Mouse (Mus musculus) hindbrain, embryonic 15.5 days (tissue): ENCODE measurements at regions not wholly inside any gene's neighbourhood (a gene's known extent, or its start where the extent isn't known, plus 50 kb on each side); places are given as distances from the start of the nearest gene placed in this dataset.

Experiments
- ATAC-seq: fragments of 200-750 bp; cut with Nextera tagmentation; 2 replicates; pipeline ENCODE4 v1.8.0; 2017; ENCODE audit warnings: low read depth, moderate number of reproducible peaks, moderate TSS enrichment; ENCODE audit not compliant: low FRiP score
- H3K27ac ChIP-seq: fragments of 300-500 bp; sonication (generic); replicated peaks from 2 replicates; pipeline ENCODE4 v1.5.1; 2015; ENCODE audit warnings: mild to moderate bottlenecking, inconsistent platforms
- H3K27me3 ChIP-seq: fragments of 300-500 bp; sonication (generic); 2 replicates; pipeline ENCODE4 v1.6.1; 2015; ENCODE audit warnings: control low read depth, inconsistent platforms
- H3K36me3 ChIP-seq: fragments of 300-500 bp; sonication (generic); 2 replicates; pipeline ENCODE4 v1.6.1; 2015; ENCODE audit warnings: control low read depth, inconsistent platforms
- H3K4me1 ChIP-seq: fragments of 300-500 bp; sonication (generic); replicated peaks from 2 replicates; pipeline ENCODE4 v1.6.1; 2015; ENCODE audit warnings: control low read depth, inconsistent platforms
- H3K4me2 ChIP-seq: fragments of 300-500 bp; sonication (generic); 2 replicates; pipeline ENCODE4 v1.6.1; 2015; ENCODE audit warnings: moderate library complexity, mild to moderate bottlenecking, inconsistent platforms
- H3K4me3 ChIP-seq: fragments of 300-500 bp; sonication (generic); 2 replicates; pipeline ENCODE4 v1.5.1; 2015; ENCODE audit warnings: mild to moderate bottlenecking, inconsistent platforms
- H3K9ac ChIP-seq: fragments of 300-500 bp; sonication (generic); 2 replicates; pipeline ENCODE4 v1.6.1; 2015; ENCODE audit warnings: inconsistent platforms
- H3K9me3 ChIP-seq: fragments of 300-500 bp; sonication (generic); 2 replicates; pipeline ENCODE4 v1.6.1; 2016; ENCODE audit warnings: control low read depth, inconsistent platforms
- WGBS: fragments of 180-500 bp; shearing (Covaris S2); methylation state at CpG from one replicate; pipeline ENCODE4 v1.1.7; 2015; 5-methylcytosine and 5-hydroxymethylcytosine counted together

DNA sequence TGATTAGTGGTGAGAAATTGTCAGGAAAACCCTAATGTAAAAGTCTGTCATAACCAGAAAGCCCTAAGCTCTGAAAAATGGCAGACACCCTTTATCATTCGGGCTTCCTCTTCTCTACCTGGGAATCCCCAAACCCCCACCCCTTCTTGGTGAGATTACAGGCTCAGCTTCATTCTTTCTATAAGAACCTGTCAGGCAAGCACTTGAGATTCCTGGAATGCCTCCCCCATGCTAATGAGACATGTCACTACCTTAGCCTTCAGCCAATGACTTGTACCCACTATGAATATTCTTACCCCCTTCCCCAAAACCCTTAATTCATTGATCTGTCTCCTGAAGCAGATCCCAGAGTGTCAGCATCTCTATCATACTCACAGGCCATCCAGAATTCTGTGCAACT is 254.5 kb upstream of the Gcfc2 start:
- 76% methylated on average over 1 of the region's 1 CpGs for WGBS
- Histone ChIP-seq H3K27ac (no peak overlapping the region), H3K27me3 (no peaks in the 10 kb centered on the region), H3K36me3 (no peaks in the 10 kb centered on the region), H3K4me3 (no peak overlapping the region), H3K9me3 (no peaks in the 10 kb centered on the region), H3K4me1 (no peaks in the 10 kb centered on the region), H3K9ac (no peak overlapping the region), H3K4me2 (no peak overlapping the region)
- ATAC-seq, result no peak

DNA sequence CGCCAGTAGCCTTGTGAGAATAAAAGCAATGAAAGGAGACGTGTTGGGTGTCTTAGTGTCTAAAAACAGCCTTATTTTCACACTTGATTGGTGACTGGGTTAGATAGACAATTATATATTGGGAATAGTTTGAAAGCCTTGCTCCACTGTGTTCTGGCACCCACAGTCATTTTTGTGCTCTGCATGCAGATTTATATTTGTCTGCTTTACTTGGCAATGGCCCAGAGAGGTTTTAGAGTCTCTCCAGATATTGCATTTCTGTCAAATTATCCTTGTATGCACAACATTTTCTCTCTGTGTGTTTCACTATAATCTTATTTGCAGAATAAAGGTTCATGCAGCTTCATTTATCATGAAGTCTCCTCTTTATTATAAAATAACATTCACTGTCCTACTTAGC is 250.2 kb upstream of the Gcfc2 start:
- no peaks in the 10 kb centered on the region for H3K4me1 ChIP-seq
- H3K4me2 ChIP-seq, result no peak overlapping the region
- WGBS, result 57% methylated on average over 2 of the region's 2 CpGs
- no peaks in the 10 kb centered on the region for H3K36me3 ChIP-seq
- H3K9ac ChIP-seq, result no peak overlapping the region
- no peaks in the 10 kb centered on the region for H3K27me3 ChIP-seq
- H3K27ac ChIP-seq, result no peak overlapping the region
- no peaks in the 10 kb centered on the region for H3K9me3 ChIP-seq
- no peak overlapping the region for H3K4me3 ChIP-seq
- ATAC-seq, result no peak

DNA sequence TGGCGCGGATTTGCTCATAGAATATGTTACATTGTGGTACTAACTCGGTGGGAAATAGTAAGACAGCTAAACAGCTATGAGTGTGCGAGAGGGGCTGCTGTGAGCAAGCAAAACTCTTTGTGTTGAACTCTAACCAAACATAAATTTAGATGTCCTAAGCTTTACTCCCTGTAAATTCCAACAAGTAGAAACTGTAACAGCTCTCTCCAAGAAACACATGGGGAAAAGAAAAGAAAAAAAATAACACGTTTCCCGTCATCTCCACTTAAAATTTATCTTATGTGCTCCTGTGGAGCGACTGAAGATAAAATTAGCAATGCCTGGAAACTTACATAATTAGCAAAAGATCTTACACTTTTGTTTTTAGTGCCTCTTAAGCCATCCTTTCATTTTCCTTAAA is 226.2 kb upstream of the Gcfc2 start:
- Histone ChIP-seq H3K36me3 (no peaks in the 10 kb centered on the region), H3K27ac (no peak overlapping the region), H3K4me3 (no peak overlapping the region), H3K27me3 (no peaks in the 10 kb centered on the region), H3K4me1 (no peaks in the 10 kb centered on the region), H3K9ac (no peak overlapping the region), H3K4me2 (no peak overlapping the region), H3K9me3 (no peaks in the 10 kb centered on the region)
- WGBS, result 83% methylated on average over 7 of the region's 7 CpGs
- ATAC-seq, result no peak

DNA sequence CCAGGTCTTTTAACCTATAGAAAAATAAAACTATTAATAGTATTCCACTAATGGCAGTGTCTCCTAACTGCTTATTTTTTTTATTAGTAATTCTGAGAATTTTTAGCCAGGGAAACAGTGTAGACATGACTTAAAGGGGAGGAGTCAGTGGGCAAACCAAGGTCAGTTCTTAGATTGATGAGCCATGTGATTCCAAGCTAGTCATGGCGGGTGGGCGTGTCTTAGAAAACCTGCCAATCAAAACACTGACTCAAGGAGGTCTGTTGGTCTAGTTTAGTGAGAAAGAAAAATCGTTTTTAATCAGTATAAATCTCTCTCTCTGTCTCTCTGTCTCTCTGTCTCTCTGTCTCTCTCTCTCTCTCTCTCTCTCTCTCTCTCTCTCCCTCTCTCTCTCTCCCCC is 225.3 kb upstream of the Gcfc2 start:
- WGBS, result 85% methylated on average over 3 of the region's 3 CpGs

DNA sequence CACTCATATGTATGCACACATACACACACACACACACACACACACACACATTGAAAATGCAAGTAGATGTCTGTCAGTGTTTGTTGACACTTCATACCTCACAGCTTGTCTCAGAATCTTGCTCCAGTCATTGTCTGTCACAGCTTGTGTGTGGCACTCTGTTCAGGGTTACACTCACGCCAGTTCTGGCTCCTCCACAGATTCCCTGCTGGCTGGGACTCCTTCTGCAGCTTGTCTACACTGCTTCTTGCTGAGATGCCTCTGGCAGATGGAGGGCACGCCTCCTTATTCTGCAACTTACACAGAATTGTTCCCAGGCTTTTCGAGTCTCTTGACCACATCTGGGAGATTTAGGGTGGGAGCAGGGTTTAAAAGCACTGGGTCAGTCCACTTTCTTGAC is 208.6 kb upstream of the Gcfc2 start:
- no peak overlapping the region for H3K27ac ChIP-seq
- no peaks in the 10 kb centered on the region for H3K4me1 ChIP-seq
- H3K4me3 ChIP-seq, result no peak overlapping the region
- H3K4me2 ChIP-seq, result no peak overlapping the region
- no peaks in the 10 kb centered on the region for H3K36me3 ChIP-seq
- WGBS, result 56% methylated on average over 3 of the region's 3 CpGs
- H3K9ac ChIP-seq, result no peak overlapping the region
- H3K27me3 ChIP-seq, result no peaks in the 10 kb centered on the region
- no peak for ATAC-seq
- H3K9me3 ChIP-seq, result no peaks in the 10 kb centered on the region

More for the DNA sequence above, 225.3 kb upstream of the Gcfc2 start:
- ATAC-seq, result no peak
- Histone ChIP-seq H3K9ac (no peak overlapping the region), H3K9me3 (no peaks in the 10 kb centered on the region), H3K36me3 (no peaks in the 10 kb centered on the region), H3K27ac (no peak overlapping the region), H3K27me3 (no peaks in the 10 kb centered on the region), H3K4me2 (no peak overlapping the region), H3K4me3 (no peak overlapping the region), H3K4me1 (no peaks in the 10 kb centered on the region)

- H3K4me3 ChIP-seq, result no peak overlapping the region
- WGBS, result 65% methylated on average over 5 of the region's 5 CpGs
Measured at GRCm38 (mm10) chr6:81716371-81716770, 207.1 kb upstream of the Gcfc2 start.

GRCm38 (mm10) chr6:81724601-81725545 is 198.6 kb upstream of the Gcfc2 start:
- Histone ChIP-seq H3K4me1 (no peaks in the 10 kb centered on the region), H3K4me3 (no peak overlapping the region), H3K9ac (no peak overlapping the region), H3K9me3 (no peaks in the 10 kb centered on the region), H3K4me2 (no peak overlapping the region), H3K27ac (no peak overlapping the region), H3K36me3 (no peaks in the 10 kb centered on the region), H3K27me3 (no peaks in the 10 kb centered on the region)
- WGBS, result 41% methylated on average over 4 of the region's 4 CpGs
- ATAC-seq, result peak; percentile 61; the same call in 1 of the 2 replicates

More at GRCm38 (mm10) chr6:81716371-81716770, 207.1 kb upstream of the Gcfc2 start:
- no peak for ATAC-seq
- Histone ChIP-seq H3K9me3 (no peaks in the 10 kb centered on the region), H3K27ac (no peak overlapping the region), H3K9ac (no peak overlapping the region), H3K36me3 (no peaks in the 10 kb centered on the region), H3K4me2 (no peak overlapping the region), H3K4me1 (no peaks in the 10 kb centered on the region), H3K27me3 (no peaks in the 10 kb centered on the region)

GRCm38 (mm10) chr6:81731631-81732030 is 191.8 kb upstream of the Gcfc2 start:
- no peak overlapping the region for H3K4me2 ChIP-seq
- no peak for ATAC-seq
- no peak overlapping the region for H3K27ac ChIP-seq
- WGBS, result 83% methylated on average over 4 of the region's 5 CpGs
- H3K9ac ChIP-seq, result no peak overlapping the region
- H3K27me3 ChIP-seq, result no peaks in the 10 kb centered on the region
- no peaks in the 10 kb centered on the region for H3K36me3 ChIP-seq
- no peaks in the 10 kb centered on the region for H3K4me1 ChIP-seq
- H3K9me3 ChIP-seq, result no peaks in the 10 kb centered on the region
- H3K4me3 ChIP-seq, result no peak overlapping the region

DNA sequence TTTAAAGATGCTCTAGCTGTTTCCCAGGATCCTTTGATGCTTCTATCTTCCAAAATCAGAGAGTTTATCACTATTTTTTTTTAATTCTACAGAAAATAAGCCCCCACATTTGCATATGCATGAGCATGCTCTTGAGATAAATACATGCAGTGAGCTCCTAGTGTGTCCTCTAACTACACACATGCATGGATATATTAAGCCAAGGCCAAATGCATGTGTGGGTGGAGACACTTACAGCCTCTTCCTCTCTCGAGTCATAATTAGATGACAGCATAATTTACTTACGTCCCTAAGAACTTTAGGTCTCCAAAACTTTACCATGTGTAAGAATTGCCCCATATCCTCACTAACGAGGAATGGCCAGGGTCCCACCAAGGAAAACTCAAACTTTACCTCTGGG is 189.9 kb upstream of the Gcfc2 start:
- Histone ChIP-seq H3K27me3 (no peaks in the 10 kb centered on the region), H3K36me3 (no peaks in the 10 kb centered on the region), H3K4me3 (no peak overlapping the region), H3K27ac (no peak overlapping the region), H3K4me1 (no peaks in the 10 kb centered on the region), H3K9me3 (no peaks in the 10 kb centered on the region), H3K9ac (no peak overlapping the region), H3K4me2 (no peak overlapping the region)
- no peak for ATAC-seq
- WGBS, result 89% methylated on average over 3 of the region's 3 CpGs

DNA sequence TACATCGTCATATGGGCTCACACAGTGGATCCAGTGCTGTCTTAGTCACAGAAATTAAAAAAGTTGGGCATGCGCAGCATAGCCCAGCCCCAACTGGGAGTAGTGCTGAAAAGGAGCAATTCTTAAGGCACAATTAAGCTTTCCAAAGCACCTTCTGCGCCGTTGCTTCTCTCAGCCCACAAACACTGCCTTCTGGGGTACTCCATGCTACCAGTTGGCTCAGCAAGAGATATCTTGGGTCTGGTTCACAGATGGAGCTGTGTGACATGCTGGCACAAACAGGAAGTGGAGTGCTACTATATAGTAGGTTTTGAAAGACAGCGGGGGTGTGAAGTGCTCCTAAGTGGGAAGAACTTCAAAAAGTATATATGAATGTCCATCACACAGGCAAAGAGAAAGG is 185.0 kb upstream of the Gcfc2 start:
- Histone ChIP-seq H3K36me3 (no peaks in the 10 kb centered on the region), H3K9ac (no peak overlapping the region), H3K9me3 (no peaks in the 10 kb centered on the region), H3K4me2 (no peak overlapping the region), H3K4me1 (no peaks in the 10 kb centered on the region), H3K27ac (no peak overlapping the region), H3K4me3 (no peak overlapping the region), H3K27me3 (no peaks in the 10 kb centered on the region)
- ATAC-seq, result no peak
- WGBS, result 85% methylated on average over 5 of the region's 5 CpGs

GRCm38 (mm10) chr6:81749681-81750080 is 173.8 kb upstream of the Gcfc2 start:
- Histone ChIP-seq H3K4me2 (no peak overlapping the region), H3K9me3 (no peaks in the 10 kb centered on the region), H3K27me3 (no peaks in the 10 kb centered on the region), H3K4me3 (no peak overlapping the region), H3K27ac (no peak overlapping the region), H3K36me3 (no peaks in the 10 kb centered on the region), H3K9ac (no peak overlapping the region), H3K4me1 (no peaks in the 10 kb centered on the region)
- no peak for ATAC-seq
- WGBS, result 58% methylated on average over 3 of the region's 3 CpGs

DNA sequence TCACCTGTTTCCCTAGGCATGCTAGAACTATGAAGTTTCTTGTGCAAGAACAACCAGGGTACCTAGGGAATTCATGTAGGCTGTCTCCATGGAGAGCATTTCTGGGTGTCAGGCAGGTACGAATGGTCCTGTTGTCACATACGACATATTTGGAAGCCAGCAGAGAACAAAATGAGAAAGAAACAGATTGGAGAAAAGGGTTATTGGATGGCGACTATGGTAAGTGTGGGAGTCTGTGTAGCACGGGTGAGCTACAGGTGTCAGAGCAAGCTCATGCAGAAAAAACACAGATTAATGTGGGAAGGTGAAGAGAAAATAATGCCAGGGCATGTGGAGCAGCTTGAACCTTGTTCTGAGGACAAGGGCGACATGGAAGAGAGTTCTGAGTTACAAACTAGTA is 171.8 kb upstream of the Gcfc2 start:
- no peaks in the 10 kb centered on the region for H3K27me3 ChIP-seq
- no peaks in the 10 kb centered on the region for H3K36me3 ChIP-seq
- WGBS, result 93% methylated on average over 5 of the region's 5 CpGs
- H3K4me2 ChIP-seq, result no peak overlapping the region
- no peaks in the 10 kb centered on the region for H3K4me1 ChIP-seq
- H3K9ac ChIP-seq, result no peak overlapping the region
- H3K9me3 ChIP-seq, result no peaks in the 10 kb centered on the region
- no peak for ATAC-seq
- H3K27ac ChIP-seq, result no peak overlapping the region
- H3K4me3 ChIP-seq, result no peak overlapping the region

DNA sequence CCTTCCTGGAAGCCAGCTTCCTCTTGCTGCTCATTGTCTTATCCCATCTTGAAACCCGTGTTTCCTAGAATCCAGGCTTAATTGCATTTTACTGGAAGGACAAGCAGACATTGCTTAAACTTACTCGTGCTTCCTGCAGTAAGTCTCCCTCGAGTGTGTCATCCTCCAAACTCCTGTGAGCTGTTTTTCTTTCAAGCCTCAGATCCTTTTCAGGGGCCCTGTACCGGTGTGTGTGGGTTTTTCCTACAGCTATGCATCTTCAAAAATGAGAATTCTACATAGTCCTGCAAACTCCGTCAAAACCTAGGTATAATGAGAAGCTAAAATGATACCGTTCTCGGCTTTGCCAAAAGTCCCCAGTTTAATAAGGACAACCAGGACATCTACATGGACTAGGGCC is 167.2 kb upstream of the Gcfc2 start:
- Histone ChIP-seq H3K4me3 (no peak overlapping the region), H3K4me2 (no peak overlapping the region), H3K9ac (no peak overlapping the region), H3K27ac (no peak overlapping the region), H3K4me1 (no peaks in the 10 kb centered on the region; the same call in 1 of the 2 replicates), H3K27me3 (no peaks in the 10 kb centered on the region), H3K36me3 (no peaks in the 10 kb centered on the region), H3K9me3 (no peaks in the 10 kb centered on the region)
- no peak for ATAC-seq
- 79% methylated on average over 7 of the region's 7 CpGs for WGBS
